Mouse (Mus musculus) left cerebral cortex, postnatal 36 days (tissue): ENCODE measurements around the gene Clec3b. TPM values are rescaled to one million over a fixed set of nuclear protein-coding genes. Genes with fewer than 3 reads are reported as not detected.

ENCODE experiments used
- DNase-seq, 2 experiments: peaks; one replicate each; pipeline ENCODE4 v3.0.0; 2021 to 2022; ENCODE audit warnings: low spot score in 2 of 2, mixed read lengths in 1 of 2
- intact Hi-C: fragments of 180-260 bp; cut with DNase I; formaldehyde crosslinking; loops from one replicate; pipeline ENCODE4 v1.15.1; 2025
- total RNA-seq, 2 experiments: library from RNA; stranded (reverse); gene quantifications; 2 replicates each; pipeline ENCODE4 v1.2.3; 2021

Clec3b gene
- total RNA-seq, 2 experiments from 2014 or later, result 3.5 to 4.0 TPM

DNA sequence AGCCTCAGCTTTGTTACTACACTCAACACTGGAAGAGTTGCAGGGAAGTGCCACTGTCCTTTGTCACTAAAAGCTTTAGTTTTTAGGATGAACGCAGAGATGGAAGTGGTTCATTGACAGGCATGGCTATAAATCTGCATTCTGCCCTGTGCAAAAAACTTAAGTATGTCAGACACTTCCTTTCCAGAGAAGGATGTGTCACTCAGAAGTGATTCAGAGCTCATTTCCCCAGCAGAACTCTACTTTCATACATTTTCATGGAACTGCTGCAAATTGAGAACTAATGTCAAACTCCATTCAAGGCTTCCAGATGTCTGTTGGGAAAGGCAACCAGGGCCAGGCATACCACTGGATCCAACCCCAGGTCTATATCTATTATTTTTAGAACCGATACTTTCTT lies 37.5 kb downstream of the Clec3b start:
- intact Hi-C loops, result no loop called here
- no peak for DNase-seq

DNA sequence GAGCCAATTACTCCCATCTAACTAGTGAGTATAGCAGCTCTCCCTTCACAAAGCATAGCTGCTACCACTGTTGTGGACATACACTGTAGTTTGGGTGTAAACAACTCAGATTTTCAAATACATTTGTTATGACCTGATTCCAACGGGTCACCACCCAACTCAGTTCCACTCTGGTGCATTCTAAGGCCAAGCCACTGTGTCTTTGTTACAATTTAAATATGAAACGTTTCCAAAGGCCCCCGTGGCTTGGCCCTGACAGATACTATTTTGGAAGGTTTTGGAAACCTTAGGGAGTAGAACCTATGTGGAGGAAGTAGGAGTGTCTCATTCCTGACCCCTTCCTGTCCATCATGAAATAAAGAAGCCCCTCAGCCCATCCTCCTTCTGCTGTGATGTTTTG lies 49.4 kb downstream of the Clec3b start:
- DNase-seq, result no peak
- intact Hi-C loops, result no loop called here

DNA sequence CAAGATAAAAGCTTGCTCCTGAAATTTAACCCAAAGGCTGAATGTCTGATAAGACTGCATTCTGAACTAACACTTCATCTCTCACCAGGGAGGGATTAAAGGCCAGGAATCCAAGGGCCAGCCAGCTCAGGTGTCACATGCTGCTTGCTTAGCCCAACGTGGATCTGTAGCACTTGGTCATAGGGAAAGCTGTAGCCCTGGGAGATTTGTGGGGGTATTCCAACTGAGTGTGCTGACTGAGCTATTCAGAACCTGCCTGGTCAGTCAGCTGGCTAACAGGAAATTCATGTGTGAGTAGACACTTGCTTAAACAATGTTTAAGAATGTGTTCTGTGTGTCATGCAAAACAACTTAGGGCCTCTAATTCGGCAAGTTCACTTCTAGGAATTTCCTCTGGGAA lies 55.8 kb downstream of the Clec3b start:
- no peak for DNase-seq
- intact Hi-C loops, result no loop called here

DNA sequence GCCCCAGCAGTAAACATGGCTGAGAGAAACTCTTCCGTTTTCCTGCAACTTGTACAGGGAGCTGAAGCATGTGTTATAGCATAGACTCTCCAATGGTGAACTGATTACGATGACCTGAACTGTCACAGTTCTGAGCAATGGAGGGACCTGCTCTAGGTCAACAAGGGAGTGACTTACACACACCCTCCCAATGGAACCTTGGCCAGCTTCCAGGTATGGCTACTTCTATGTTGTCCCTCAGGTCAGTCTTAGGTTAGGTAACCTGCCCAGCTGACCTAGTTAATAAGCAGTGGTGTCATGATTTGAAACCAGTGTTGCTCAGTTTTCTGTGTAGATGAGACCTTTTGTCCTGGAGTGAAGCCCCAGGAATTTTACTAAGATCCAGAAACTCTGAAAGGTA lies 56.2 kb downstream of the Clec3b start:
- DNase-seq, result no peak
- intact Hi-C loops, result no loop called here

Other genes with a start within 250 kb of the Clec3b start
- 1 to 10 TPM; 7.2 to 8.7 TPM for gene Zfp105, start 227.9 kb upstream of the Clec3b start, total RNA-seq
- gene 1110059G10Rik, start 199.9 kb upstream of the Clec3b start, total RNA-seq, result 10 to 100 TPM; 20.8 to 22.0 TPM
- 1 to 10 TPM; 1.2 TPM for gene Kif15, start 199.9 kb upstream of the Clec3b start, total RNA-seq
- 10 to 100 TPM; 29.0 to 32.3 TPM for gene Tmem42, start 129.6 kb upstream of the Clec3b start, total RNA-seq
- gene Tgm4, start 116.2 kb upstream of the Clec3b start, total RNA-seq, result 1 to 10 TPM in 1 of 2 experiments, under 1 TPM in 1; 0.54 to 2.9 TPM
- gene Zdhhc3, start 37.7 kb upstream of the Clec3b start, total RNA-seq, result 10 to 100 TPM; 59.8 to 77.8 TPM
- 10 to 100 TPM; 37.2 to 41.7 TPM for gene Exosc7, start 37.7 kb upstream of the Clec3b start, total RNA-seq
- under 1 TPM; 0.14 to 0.27 TPM for gene Cdcp1, start 65.1 kb downstream of the Clec3b start, total RNA-seq
- 10 to 100 TPM; 59.1 to 64.8 TPM for gene Tmem158, start 109.8 kb downstream of the Clec3b start, total RNA-seq
- gene Lars2, start 216.0 kb downstream of the Clec3b start, total RNA-seq, result 100 to 1,000 TPM in 1 of 2 experiments, 10 to 100 TPM in 1; 38.5 to 668 TPM